Mouse (Mus musculus) liver (tissue): ENCODE measurements around the gene Ptpdc1.

ENCODE experiments used
- DNase-seq: peaks from one replicate; pipeline ENCODE4 v3.0.0-alpha.2; 2020; ENCODE audit warnings: mixed read lengths

Gene Ptpdc1

DNA sequence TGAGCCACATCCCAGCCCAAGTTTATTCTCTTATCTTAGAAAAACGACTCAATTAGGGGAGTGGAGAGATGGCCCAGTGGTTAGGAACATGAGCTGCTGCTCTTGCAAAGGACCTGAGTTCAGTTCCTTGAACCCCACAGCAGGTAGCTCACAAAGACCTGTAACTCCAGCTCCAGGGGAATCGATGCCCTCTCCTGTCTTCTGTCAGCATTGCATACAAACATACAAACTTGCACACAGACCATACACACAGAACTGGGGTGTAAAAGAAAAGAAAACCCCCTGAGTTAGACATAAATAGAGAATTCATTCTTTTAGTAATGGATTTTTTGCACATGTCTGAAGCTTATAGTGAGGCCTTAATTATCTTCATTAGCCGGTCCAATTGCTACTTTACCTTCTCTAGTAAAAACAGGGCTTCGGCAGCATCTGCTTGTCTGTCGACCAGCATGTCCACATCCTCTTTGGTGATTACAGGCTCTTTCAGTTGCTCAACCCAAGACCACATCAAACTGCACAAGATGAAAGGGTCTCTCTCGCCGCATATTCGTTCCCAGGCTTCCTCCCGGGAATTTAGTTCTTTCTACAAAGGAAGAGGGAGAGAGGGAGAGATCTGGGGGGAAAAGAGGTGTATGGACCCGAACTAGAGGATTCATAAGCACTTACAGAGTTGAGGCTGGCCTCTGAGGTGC is 42.6 kb downstream of the Ptpdc1 start:
- DNase-seq = no peak

- DNase-seq = no peak
Measured at GRCm38 (mm10) chr13:48578616-48579015, 46.8 kb downstream of the Ptpdc1 start.

DNA sequence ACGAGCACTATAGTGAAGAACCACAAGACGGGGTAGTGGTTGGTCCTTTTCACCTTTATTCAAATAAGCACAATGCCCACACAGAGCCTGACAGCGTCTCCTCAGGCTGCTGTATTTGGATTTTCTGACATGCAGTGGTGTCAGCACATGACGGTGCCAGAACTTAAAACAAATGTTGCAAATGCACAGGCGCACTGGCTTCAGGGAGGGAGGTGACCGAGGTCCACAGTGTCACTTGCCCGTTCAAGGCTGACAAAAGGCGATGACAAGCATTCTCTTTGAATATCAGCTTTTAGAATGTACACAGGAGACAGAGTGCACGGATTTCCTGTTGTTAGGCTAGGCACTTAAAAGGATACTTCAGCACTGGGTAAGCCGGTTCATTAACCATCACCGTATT is 47.6 kb downstream of the Ptpdc1 start:
- DNase-seq = no peak

GRCm38 (mm10) chr13:48577007-48577406 is 48.5 kb downstream of the Ptpdc1 start:
- DNase-seq = no peak

DNA sequence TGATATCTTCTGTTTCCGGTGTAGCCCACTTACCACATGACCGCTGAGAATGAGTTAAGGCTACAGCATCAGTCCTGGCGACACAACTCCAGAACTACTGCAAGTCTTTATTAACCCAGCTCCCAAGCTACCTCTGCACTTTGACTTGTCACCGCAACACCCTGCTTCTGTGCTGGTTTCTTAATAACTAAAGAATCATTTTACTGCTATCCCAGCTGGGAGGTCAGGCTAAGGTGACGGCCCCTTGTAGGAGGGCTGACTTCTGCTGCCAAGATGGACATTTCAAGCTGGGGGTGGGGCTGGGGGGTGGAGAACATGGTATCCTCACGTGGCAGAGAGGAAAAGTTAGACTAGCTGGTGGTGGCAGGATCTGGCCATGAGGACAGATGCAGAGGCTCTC is 50.7 kb downstream of the Ptpdc1 start:
- no peak for DNase-seq

DNA sequence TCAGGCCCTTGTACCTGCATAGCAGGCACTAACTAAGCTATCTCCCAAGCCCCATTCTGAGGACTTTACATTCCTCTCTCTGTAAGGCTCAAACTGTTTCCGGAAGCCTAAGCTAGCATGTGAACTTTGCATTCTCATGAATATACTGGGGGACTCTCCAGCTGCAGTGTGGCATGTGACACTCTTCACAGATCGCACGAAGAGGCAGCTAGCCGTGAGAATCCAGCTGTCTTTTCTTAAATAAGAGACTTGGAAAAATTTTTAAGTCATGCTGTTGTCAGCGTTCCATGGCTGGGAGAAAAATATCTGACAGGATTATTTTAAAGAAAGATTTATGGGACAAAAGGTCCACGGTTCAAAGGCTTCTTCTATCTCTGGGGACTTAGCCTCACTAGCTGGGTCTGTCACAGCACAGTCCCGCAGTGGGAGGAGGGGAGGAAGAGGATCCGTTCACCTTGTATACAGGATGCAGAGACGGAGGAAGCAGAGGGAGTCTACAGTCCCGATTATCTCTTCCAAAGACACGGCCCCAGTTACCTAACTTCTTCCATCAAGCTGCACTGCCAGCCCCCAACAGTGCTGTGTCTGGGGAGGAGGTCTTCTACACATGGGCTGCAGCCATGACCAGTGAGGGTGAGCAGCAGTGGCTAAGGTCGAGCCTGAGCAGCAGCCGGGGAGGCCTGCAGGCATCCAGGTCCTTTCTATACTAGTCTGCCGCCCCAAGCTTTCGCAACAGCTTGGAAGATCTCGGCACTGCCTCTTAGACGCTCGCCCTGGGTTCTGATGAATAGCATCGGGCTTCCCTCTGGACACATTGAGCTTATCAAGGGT is 51.7 kb downstream of the Ptpdc1 start:
- DNase-seq = no peak

DNA sequence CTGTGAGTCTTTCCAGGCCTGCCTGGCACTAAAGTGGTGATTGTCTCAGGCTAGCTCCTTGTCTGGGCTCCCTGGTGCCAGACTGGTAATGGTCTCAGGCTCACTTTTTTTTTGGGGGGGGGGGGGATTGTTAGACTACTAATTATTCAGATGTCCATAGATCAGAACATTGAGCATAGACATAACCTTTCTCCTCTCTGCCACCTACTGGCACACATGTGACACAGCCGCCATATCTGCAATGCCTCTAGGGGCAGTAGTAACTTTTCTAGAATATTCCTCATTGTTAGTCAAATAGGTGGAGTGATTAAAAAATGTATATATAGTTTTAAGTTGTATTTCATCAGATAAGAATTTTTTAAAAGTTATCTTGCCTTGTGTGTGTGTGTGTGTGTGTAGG is 53.3 kb downstream of the Ptpdc1 start:
- peak; percentile 37 for DNase-seq

DNA sequence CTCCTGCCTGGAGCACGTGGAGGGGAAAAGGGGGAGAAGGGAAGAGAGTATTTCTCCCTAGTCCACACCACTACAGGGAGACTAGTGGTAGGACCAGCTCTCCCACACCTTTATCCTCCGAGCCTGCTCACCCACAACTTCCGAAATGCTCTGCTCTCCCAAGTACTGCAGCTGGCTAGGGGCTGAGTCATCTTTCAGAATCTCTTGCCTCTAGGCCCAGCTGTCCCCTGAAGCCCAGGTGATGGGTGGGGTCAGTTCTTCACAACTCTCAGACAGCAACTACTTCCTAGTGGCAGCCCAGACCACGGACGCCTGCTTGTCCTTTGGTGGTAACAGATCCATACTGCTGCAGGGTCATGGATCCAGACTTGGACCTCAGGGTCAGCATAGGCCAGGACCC is 54.2 kb downstream of the Ptpdc1 start:
- DNase-seq = no peak

DNA sequence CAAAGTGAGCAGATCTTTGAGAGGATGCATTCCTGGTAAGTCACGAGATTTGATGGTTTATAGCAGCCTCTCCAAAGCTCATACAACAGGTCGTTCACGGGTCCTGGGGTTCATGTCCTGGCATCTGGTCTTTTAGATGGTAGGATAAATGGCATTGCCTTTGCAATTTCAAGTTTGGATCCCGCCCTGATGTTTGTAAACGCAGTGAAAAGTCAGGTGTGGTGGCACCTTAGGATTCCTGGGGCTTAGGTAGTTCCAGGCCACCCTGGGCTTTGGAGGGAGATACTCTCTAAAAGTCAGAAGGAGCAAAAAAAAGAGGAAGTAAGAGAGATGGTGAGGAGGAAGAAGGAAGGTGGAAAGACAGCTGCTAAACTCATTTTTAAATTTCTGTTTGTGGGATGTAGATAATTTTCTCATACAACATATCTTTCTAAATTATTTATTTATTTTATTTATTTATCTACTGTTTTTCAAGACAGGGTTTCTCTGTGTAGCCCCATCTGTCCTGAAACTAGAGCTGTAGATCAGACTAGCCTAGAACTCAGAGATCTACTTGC is 55.8 kb downstream of the Ptpdc1 start:
- no peak for DNase-seq

DNA sequence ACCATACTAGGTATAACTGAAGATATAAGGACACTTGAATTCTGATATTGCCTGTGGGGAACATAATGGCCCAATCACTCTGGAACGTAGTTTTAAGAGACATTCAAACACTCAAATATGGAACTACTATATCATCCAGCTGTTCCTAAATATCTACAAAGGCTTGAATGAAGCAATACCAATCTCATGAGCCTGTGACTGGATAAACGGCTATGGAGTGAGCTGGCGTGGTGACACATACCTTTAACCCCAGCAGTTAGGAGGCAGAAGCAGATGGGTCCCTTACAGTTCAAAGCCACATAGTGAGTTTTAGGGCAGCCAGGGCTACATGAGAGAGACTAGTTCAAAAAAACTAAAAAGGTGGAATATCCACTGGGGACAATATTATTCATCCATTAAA is 57.8 kb downstream of the Ptpdc1 start:
- DNase-seq = no peak

GRCm38 (mm10) chr13:48566116-48566935 is 59.1 kb downstream of the Ptpdc1 start:
- peak; percentile 67 for DNase-seq

GRCm38 (mm10) chr13:48564881-48565600 is 60.4 kb downstream of the Ptpdc1 start:
- DNase-seq = no peak

DNA sequence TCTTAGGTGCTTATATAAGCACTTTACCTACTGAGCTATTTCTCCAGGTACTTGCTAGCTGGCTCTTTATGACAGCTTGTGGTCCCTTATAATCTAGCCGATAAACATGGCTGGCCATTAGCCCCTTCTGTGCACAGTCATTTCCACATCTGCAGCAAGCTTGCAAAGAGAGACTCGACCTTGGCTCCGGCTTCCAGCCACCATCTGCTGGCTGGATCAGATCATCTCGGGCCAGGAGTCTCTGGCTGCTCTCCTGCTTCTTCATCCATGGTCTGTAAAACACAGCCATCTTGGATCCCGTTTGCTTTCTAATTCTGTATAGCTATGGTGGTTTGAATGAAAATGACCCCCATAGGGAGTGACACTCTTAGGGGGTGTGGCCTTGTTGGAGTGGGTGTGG is 63.1 kb downstream of the Ptpdc1 start:
- no peak for DNase-seq

GRCm38 (mm10) chr13:48561481-48561880 is 64.0 kb downstream of the Ptpdc1 start:
- no peak for DNase-seq

DNA sequence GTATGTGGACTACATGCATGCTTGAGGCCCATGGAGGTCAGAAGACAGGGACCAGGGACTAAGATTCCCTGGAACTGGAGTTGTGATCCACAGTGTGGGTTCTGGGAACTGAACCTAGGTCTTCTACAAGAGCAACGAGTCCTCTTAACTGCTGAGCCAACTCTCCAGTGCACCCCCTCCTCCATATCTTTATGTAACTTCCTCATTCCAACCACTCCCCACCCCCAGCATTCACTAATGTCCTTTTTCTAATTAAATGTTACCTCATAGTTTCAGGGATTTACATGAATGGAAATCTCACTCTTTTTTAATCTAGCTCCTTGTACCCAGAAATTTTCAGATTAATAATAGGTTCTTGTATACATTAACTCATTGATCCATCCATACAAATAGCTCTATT is 69.5 kb downstream of the Ptpdc1 start:
- no peak for DNase-seq

DNA sequence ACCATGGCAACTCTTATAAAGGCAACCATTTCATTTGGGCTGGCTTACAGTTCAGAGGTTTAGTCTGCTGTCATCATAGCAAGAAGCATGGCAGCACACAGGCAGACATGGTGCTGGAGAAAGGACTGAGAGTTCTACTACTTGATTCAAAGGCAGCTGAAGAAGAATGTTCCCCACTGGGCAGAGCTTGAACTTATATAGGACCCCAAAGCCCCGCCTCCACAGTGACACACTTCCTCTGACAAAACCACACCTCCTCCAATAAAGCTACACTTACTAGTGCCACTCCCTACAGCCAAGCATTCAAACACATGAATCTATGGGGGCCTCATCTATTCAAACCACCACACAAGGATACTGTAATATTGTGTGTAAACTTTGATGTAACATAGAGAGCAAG is 70.9 kb downstream of the Ptpdc1 start:
- no peak for DNase-seq

DNA sequence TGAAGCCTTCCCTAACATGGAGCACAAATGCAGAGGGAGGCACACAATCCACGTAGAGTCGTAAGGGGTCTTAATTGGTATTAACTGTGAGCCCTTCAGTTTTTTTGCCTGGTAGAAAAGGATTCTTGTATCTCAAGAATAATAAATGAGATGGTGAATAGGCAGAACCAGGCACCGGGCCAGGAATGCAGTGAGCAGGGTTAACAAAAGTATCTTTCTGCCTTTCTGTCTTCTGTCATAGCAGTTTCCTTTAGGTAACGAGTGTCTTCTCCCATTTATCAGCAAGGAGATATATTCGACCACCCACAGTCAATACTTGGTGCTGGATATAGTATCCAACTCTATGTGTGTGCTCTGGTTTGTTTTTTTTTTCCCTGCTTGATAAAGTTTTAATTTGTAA is 72.0 kb downstream of the Ptpdc1 start:
- no peak for DNase-seq

GRCm38 (mm10) chr13:48552181-48553090 is 73.0 kb downstream of the Ptpdc1 start:
- peak; percentile 59 for DNase-seq

DNA sequence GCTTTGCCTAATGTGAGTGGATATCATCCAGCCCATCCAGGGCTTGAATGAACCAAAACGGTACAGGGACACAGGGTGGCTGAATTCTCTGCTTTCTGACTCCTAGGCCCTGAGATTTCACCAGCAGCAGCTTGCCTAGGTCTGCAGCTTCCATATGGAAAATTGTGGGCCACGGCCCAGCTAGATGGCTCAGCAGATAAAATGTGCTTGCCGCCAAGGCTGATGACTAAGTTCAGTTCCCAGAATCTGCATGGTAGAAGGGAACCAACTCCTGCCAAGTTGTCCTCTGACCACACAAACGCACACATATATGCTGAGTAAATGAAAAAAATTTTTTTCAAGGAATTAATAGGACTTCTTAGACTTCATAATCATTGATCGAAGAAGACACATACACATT is 77.2 kb downstream of the Ptpdc1 start:
- DNase-seq = no peak

DNA sequence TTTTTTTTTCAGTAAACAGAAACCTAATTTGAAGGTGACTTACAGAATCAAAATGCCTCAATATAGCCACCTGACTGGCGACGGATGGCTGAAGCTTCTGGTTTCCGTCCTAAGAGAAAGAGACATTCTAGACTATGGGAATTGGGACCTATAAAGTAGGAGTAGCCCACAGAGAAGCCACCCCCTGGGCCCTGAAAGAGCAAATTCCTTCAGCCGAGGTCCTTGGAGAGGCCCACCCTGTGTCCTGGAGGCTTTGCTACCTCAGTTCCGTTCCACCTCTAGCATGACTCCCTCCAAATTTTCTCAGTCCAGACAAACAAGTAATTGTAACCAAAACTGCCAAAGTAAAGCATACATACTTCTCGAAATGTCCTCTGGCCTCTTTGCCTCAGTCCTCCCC is 77.8 kb downstream of the Ptpdc1 start:
- no peak for DNase-seq

DNA sequence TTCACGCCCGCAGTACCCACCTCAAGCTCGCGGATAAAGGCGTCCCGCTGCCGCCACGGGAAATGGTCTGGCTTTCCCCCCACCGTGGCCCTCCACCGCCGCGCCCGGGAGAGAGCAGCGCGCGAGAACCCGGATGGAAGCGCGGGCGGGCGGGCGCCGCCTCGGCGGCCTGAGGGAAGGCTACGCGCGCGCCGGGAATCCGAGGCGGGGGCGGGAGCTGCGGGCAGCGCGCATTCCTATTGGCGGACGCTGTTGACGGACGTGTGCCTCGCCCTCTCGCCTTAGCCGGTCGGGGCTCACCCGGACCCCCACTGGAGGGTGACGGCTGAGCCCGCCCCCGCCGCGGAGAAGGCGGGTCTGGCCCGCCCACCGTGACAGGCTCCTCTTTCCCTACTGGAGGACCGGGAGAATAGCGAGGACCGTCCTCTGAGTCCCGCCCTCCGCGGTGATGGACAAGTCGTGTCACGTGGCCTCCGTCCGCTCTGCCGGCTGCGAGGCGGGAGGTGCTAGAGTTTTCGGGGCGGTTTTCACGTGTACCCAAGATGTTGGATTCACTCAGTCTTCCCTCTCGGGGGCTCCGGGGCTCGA is 79.0 kb downstream of the Ptpdc1 start:
- peak; percentile 100 for DNase-seq
